9 mouse cellular contexts compared by ENCODE assay signal in genomic region chr10:22776007-22776698, GRCm38 (mm10). TPM values are rescaled to one million over a fixed set of nuclear protein-coding genes. Genes with fewer than 3 reads are reported as not detected.
DNase-seq lines count a peak whose midpoint lies in the region; ATAC-seq and TF ChIP-seq lines count a peak whose summit lies in the region.
"Had no signal": no experiment of that assay in that cellular context is flagged by ENCODE, and none has a peak within 500 bp of the region (broad histone marks: within the 10 kb centered on the region; RNA-seq: fewer than 3 reads in every experiment).

No protein-coding gene starts in this region.

- peak; percentile 39 for DNase-seq in kidney, adult 2 months
- no peak for DNase-seq in kidney, adult 11 months
- DNase-seq in ZHBTc4 (ENCODE audit: low read depth, low spot score) = peak; percentile 46
- peak; percentile 76 for DNase-seq in embryo, embryonic 10.5 days (ENCODE audit: low spot score)
- DNase-seq in hindbrain, postnatal 0 days (ENCODE audit: low spot score) = peak; percentile 73
- peak; percentile 17 for DNase-seq in limb, embryonic 14.5 days (ENCODE audit: low spot score)
- DNase-seq in retina, embryonic 14.5 days (ENCODE audit: low spot score) = peak; percentile 70

- no peak for TF ChIP-seq POLR2A in kidney, adult 2 months (IDR thresholded peaks at IDR 0.05; ENCODE audit: low read depth, low read length)
- TF ChIP-seq POLR2A in limb, embryonic 14.5 days (IDR thresholded peaks at IDR 0.05; ENCODE audit: borderline replicate concordance, extremely low read depth, insufficient read depth, insufficient read length) = no peak

- no peak overlapping the region for H3K9ac ChIP-seq in hindbrain, postnatal 0 days (replicated peaks; ENCODE audit: low read length)
- H3K9ac ChIP-seq in limb, embryonic 14.5 days (ENCODE audit: low read depth, low read length, severe bottlenecking) = no peak overlapping the region
- H3K9ac ChIP-seq: liver, embryonic 15.5 days had no signal

- H3K4me2 ChIP-seq in hindbrain, postnatal 0 days (ENCODE audit: low read depth, low read length) = no peak overlapping the region
- no peak overlapping the region for H3K4me2 ChIP-seq in limb, embryonic 14.5 days (replicated peaks; ENCODE audit: low read depth, low read length, severe bottlenecking)
- H3K4me2 ChIP-seq: liver, embryonic 15.5 days had no signal

- H3K27me3 ChIP-seq in kidney, adult 2 months (replicated peaks; ENCODE audit: control insufficient read depth, insufficient read depth, low read length) = no peaks in the 10 kb centered on the region
- no peaks in the 10 kb centered on the region for H3K27me3 ChIP-seq in hindbrain, postnatal 0 days (ENCODE audit: insufficient read depth, low read length)
- no peaks in the 10 kb centered on the region for H3K27me3 ChIP-seq in limb, embryonic 14.5 days (ENCODE audit: control insufficient read depth, insufficient read depth, low read length)
- H3K27me3 ChIP-seq: liver, embryonic 15.5 days had no signal

- TF ChIP-seq CTCF in kidney, adult 2 months (conservative IDR thresholded peaks at IDR 0.05; ENCODE audit: insufficient read depth, insufficient read length, low read depth, low read length) = peak; percentile 62
- TF ChIP-seq CTCF in hindbrain, postnatal 0 days (IDR thresholded peaks at IDR 0.05; ENCODE audit: low read depth) = peak; percentile 84

- no peaks in the 10 kb centered on the region for H3K9me3 ChIP-seq in hindbrain, postnatal 0 days (ENCODE audit: low read length)
- no peaks in the 10 kb centered on the region for H3K9me3 ChIP-seq in limb, embryonic 14.5 days (ENCODE audit: control insufficient read depth, low read length)
- H3K9me3 ChIP-seq: liver, embryonic 15.5 days had no signal

- H3K36me3 ChIP-seq in kidney, adult 2 months (ENCODE audit: control insufficient read depth, insufficient read depth, low read length) = no peaks in the 10 kb centered on the region
- no peaks in the 10 kb centered on the region for H3K36me3 ChIP-seq in hindbrain, postnatal 0 days (ENCODE audit: insufficient read depth, low read length)
- H3K36me3 ChIP-seq in limb, embryonic 14.5 days (ENCODE audit: control insufficient read depth, insufficient read depth, low read length) = no peaks in the 10 kb centered on the region
- H3K36me3 ChIP-seq: liver, embryonic 15.5 days had no signal

- peak; percentile 72 for ATAC-seq in hindbrain, postnatal 0 days
- ATAC-seq in limb, embryonic 14.5 days (ENCODE audit: low FRiP score, low read depth) = no peak; the same call in 1 of the 2 replicates
- ATAC-seq in monocyte, adult 5-6 weeks (replicated peaks; ENCODE audit: insufficient number of reproducible peaks, low FRiP score, low TSS enrichment, poor library complexity, severe bottlenecking) = no peak

- no peaks in the 10 kb centered on the region for H3K4me1 ChIP-seq in kidney, adult 2 months (ENCODE audit: control insufficient read depth, insufficient read depth, low read length)
- no peaks in the 10 kb centered on the region for H3K4me1 ChIP-seq in hindbrain, postnatal 0 days (ENCODE audit: insufficient read depth, low read length)
- no peaks in the 10 kb centered on the region for H3K4me1 ChIP-seq in limb, embryonic 14.5 days (ENCODE audit: control insufficient read depth, insufficient read depth, low read length)
- H3K4me1 ChIP-seq: liver, embryonic 15.5 days had no signal

- WGBS in kidney, adult 2 months = 12% methylated on average over 7 of the region's 7 CpGs
- WGBS in hindbrain, postnatal 0 days = 12% methylated on average over 7 of the region's 7 CpGs
- 18% methylated on average over 7 of the region's 7 CpGs for WGBS in limb, embryonic 14.5 days

- no peak overlapping the region for H3K4me3 ChIP-seq in kidney, adult 2 months (ENCODE audit: insufficient read depth, low read depth, low read length)
- no peak overlapping the region for H3K4me3 ChIP-seq in hindbrain, postnatal 0 days (ENCODE audit: low read length)
- no peak overlapping the region for H3K4me3 ChIP-seq in limb, embryonic 14.5 days (replicated peaks; ENCODE audit: low read length)
- H3K4me3 ChIP-seq: liver, embryonic 15.5 days had no signal

- H3K27ac ChIP-seq in kidney, adult 2 months (ENCODE audit: insufficient read depth, low read depth, low read length) = no peak overlapping the region
- no peak overlapping the region for H3K27ac ChIP-seq in hindbrain, postnatal 0 days
- H3K27ac ChIP-seq in limb, embryonic 14.5 days (replicated peaks; ENCODE audit: low read depth, low read length) = no peak overlapping the region
- H3K27ac ChIP-seq: liver, embryonic 15.5 days had no signal

RNA-seq across cellular contexts. Expression of gene Tcf21, which starts 43.8 kb away (rescaled TPM):
- 124 and 141 TPM in 2 replicates for polyA plus RNA-seq in kidney, adult 2 months (2012; rRNA removed)
- 0.47 TPM in 1 of 2 replicates, not detected in the other for total RNA-seq in hindbrain, postnatal 0 days (2014; rRNA removed)
- 0.89 and 1.4 TPM in 2 replicates for polyA plus RNA-seq in hindbrain, postnatal 0 days (2015; fragmentation: Nextera tagmentation; extraction: Ambion mirVana)
- polyA plus RNA-seq in limb, embryonic 14.5 days (2012; rRNA removed) = 0.17 and 0.65 TPM in 2 replicates
- 0.23 TPM in 1 of 2 replicates, not detected in the other for polyA plus RNA-seq in limb, embryonic 14.5 days (2014; fragmentation: Nextera tagmentation; extraction: Ambion mirVana)
- total RNA-seq in monocyte, adult 5-6 weeks (2017) = not detected in 3 replicates

RNA-seq across cellular contexts. Expression of gene Tbpl1, which starts 44.4 kb away (rescaled TPM):
- 14.3 and 17.7 TPM in 2 replicates for polyA plus RNA-seq in kidney, adult 2 months (2012; rRNA removed)
- 30.1 and 39.6 TPM in 2 replicates for total RNA-seq in hindbrain, postnatal 0 days (2014; rRNA removed)
- polyA plus RNA-seq in hindbrain, postnatal 0 days (2015; fragmentation: Nextera tagmentation; extraction: Ambion mirVana) = 58.3 and 63.3 TPM in 2 replicates
- 31.7 and 34.6 TPM in 2 replicates for polyA plus RNA-seq in limb, embryonic 14.5 days (2012; rRNA removed)
- 53.2 and 54.8 TPM in 2 replicates for polyA plus RNA-seq in limb, embryonic 14.5 days (2014; fragmentation: Nextera tagmentation; extraction: Ambion mirVana)
- total RNA-seq in monocyte, adult 5-6 weeks (2017) = 68.4 to 92.5 TPM (median 74.4 TPM) in 3 replicates

Comparison
In these comparisons a context has a peak if more than half of its experiments do, and no peak if none do; other contexts are left out.
1. RNA of gene Tcf21, which starts 43.8 kb away (polyA plus RNA-seq): 124 to 141 TPM in kidney, adult 2 months; 0.89 to 1.4 TPM in hindbrain, postnatal 0 days and 0.17 to 0.65 TPM in limb, embryonic 14.5 days; every median in the first group is over 10 times any median in the second.